Mouse (Mus musculus) right cerebral cortex, postnatal 10 days (tissue): ENCODE measurements around the gene Rabgap1.
"Not testable (repeated sequence)": the region's sequence is repeated elsewhere in the genome, so short reads cannot be mapped to it uniquely, and the experiment has no call there.

ENCODE experiments used
- DNase-seq, 2 experiments: peaks; one replicate each; pipeline ENCODE4 v3.0.0; 2021; ENCODE audit warnings: low spot score in 2 of 2

Gene Rabgap1

GRCm38 (mm10) chr2:37442611-37443591, at the start of gene Rabgap1, which contains the start of the genes Zbtb26 and Zbtb6:
TSS of gene Rabgap1 (plus strand) at chr2:37443279.
TSS of gene Zbtb26 (minus strand) at chr2:37443135.
TSS of gene Zbtb6 (minus strand) at chr2:37443171.
- peak; percentile 98 for DNase-seq

DNA sequence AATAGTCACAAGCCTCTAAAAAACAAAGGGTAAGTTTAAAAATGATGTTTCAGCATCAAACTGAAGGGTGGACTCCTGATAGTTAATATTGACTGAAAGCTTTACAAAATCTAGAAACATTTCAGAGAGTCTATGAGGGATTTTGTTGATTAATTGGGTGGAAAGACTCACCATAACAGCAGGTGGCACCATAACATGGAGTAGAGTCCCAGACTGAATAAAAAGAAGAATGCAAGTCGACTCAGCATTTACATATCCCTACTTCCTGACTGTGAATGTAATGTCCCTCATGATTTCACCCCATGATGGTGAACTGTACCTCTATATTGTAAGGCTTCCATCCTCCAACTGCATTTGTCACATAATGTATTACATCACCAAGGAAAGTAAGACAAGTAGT, 47.5 kb upstream of the Rabgap1 start:
- no peak for DNase-seq

- no peak for DNase-seq
Observed at GRCm38 (mm10) chr2:37421903-37422302, 21.2 kb upstream of the Rabgap1 start.

GRCm38 (mm10) chr2:37422306-37423304, 20.5 kb upstream of the Rabgap1 start, which contains the start of gene Rc3h2:
TSS of gene Rc3h2 (minus strand) at chr2:37422903.
- peak; percentile 98 for DNase-seq

DNA sequence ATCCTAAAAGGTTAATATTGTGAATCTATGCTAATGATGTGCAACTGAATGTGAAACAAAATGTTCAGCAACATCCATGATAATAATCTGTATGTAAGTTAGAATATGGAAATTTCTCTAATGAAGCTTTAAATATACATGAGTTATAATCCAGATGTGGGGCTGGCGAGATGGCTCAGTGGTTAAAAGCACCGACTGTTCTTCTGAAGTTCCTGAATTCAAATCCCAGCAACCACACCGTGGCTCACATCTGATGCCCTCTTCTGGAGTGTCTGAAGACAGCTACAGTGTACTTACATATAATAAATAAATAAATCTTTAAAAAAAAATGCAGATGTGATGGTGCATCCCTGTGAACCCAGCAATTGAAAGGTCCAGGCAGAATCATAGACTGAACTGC, 19.4 kb upstream of the Rabgap1 start:
- no peak for DNase-seq

GRCm38 (mm10) chr2:37430593-37431464, 12.2 kb upstream of the Rabgap1 start:
- peak; percentile 92 to 95 for DNase-seq

DNA sequence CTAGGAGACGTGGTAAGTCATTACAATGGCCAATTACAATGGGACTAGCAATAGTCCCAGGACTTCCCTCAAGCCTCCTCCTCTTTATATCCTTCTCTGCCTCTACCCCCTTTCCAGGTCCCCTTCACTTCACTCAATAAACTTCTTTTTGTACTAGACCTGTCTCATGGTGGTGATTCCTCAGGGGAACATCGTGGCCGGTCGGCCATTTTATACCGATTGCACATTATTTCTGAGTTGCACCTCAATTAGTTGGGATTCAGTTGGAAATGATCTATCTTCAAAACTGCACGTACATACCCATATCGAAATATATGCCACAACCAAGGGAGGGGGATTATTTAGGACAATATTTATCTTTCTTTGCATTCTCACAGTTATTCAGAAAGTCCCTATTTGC, 11.5 kb upstream of the Rabgap1 start:
- no peak for DNase-seq

DNA sequence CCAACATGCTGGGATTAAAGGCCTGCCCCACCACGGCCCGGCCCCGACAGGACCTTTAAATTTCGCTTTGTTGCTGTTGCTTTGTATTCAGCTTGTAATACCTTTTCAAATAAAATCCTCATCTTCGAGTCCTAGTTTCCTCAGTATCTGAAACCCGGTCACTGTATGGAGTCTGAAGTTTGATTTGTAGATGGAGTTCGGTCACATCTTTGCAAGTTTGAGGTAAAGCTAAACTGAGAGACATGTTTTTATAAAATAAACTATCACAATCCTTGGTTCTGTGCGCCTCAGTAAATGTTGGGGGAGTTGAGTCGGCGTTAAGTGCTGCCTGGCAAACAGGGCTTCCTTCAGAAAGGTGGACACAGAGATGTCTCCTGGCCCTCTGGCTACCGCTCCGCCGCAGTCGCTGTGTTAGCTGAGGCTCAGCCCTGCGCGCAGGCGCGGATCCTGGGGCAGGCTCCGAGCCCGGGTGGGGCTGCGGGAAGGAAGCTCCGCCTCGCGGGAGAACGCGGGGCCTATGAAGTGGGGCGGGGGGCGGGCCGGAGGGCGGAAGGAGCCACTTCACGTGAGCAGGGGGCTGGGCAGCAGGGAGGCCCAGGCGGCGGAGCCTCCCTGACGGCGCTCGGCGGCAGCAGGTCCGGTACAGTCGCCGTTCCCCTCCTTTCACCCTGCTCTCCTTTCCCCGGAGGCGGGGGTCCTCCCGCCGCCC, 8.7 kb downstream of the Rabgap1 start:
- DNase-seq = peak; percentile 94 to 96

GRCm38 (mm10) chr2:37452376-37452760, 9.3 kb downstream of the Rabgap1 start:
- peak in 1 of 2 experiments; percentile 53 for DNase-seq

DNA sequence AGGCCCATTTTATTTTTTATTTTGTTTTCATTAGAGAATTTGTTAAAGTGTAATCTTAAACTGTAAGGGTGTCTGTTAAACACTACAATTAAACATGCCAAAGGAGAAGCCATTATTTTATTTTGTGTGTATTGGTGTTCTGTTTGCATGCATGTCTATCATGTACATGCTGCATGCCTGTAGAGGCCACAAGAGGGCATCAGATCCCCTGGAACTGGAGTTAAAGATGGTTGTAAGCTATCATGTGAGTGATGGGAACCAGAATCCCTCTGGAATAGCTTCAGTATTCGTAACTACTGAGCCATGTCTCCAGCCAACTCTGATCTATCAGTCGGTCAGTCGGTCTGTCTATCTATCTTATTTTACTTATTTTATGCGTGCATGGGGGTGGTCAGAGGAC, 17.6 kb downstream of the Rabgap1 start:
- DNase-seq = no peak

GRCm38 (mm10) chr2:37466266-37466665, 23.2 kb downstream of the Rabgap1 start:
- DNase-seq = no peak

DNA sequence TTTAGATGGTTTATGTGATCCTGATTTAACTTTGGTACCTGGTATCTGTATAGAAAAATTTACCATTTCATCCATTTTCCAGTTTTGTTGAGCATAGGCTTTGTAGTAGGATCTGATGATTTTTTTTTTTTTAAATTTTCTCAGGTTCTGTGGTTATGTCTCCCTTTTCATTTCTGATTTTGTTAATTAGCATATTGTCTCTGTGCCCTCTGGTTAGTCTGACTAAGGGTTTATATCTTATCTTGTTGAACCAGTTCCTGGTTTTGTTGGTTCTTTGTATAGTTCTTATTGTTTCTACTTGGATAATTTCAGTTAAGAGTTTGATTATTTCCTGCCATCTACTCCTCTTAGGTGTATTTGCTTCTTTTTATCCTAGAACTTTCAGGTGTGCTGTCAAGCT, 36.5 kb downstream of the Rabgap1 start:
- no peak for DNase-seq

GRCm38 (mm10) chr2:37480039-37480438, 37.0 kb downstream of the Rabgap1 start:
- DNase-seq = no peak

DNA sequence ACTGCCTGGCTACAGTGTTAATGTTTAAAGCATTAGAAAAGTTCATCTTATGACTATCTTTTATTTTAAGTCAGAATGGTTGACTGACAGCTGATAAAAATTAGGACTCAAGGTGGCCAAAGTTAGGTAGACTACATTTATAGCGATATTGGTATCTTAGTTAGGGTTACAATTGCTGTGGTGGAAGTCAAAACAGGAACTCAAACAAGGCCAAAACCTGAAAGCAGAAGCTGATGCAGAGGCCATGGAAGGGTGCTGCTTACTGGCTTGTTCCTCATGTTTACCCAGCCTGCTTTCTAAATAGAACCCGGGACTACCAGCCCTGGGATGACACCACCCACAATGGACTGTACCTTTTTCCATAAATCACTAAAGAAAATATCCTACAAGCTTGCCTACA, 41.1 kb downstream of the Rabgap1 start:
- DNase-seq = no peak

DNA sequence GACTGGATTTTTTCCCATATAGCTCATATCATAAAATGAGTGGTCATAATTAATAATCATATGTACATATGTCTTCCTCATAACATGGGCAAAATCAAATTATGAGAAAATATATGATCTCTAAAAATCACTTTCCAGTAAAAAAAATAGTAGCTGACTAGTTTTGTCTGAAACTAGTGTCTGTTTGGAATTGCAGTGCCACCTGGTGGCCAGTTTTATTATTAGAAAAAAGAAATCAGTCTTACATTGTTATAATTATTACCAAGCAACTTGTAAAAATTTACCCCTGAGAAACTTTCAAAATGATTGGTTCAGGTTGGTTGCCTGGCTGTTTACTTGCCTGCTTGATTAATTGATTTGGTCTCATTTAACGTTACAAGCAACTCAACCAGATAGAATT, 42.3 kb downstream of the Rabgap1 start:
- no peak for DNase-seq

DNA sequence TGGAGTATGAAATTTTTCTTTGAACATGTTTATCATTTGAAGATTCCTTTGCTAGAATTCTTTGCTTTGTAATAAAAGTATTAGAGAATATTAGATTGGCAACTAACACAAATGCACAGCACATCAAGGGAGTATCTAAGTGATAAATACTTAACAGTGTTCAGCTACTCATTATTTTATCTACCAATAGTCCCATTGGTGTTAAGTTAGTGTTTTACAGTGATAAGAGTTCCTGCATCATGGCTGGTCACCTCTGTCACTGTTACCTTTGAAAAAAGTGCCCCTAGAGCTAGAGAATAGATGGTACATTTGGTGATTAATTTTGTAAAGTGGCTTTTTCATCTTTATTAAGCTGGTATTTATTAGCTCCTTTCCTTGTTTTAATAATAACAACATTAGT, 43.3 kb downstream of the Rabgap1 start:
- DNase-seq = no peak

DNA sequence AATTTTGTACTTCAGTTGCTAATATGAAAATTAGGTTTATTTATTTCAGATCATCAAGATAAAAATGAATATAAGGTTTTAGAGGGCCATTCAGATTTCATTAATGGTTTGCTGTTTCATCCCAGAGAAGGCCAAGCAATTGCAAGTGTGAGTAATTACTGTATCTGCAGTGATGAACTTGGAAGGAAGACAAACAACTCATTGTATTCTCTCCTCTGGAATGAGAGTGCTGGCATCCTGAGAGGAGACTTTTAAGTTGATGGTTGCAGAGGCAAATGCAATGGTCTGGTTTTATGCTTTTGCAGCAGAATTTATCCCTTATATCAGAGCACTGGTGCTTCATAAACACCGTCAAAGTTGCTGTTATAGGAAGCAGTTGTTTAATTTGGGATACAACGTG, 45.9 kb downstream of the Rabgap1 start:
- no peak for DNase-seq

DNA sequence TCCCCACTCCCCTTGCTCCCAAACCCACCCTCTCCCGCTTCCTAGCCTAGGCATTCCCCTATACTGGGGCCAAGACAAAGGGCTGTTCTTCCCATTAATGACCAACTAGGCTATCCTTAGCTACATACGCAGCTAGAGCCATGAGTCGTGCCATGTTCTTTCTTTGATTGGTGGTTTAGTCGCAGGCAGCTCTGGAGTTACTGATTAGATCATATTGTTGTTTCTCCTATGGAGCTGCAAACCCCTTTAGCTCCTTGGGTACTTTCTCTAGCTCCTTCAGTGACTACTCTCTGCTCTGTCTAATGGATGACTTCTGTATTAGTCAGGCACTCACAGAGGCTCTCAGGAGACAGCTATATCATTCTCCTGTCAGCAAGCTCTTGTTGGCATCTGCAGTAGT, 54.2 kb downstream of the Rabgap1 start:
- no peak for DNase-seq

DNA sequence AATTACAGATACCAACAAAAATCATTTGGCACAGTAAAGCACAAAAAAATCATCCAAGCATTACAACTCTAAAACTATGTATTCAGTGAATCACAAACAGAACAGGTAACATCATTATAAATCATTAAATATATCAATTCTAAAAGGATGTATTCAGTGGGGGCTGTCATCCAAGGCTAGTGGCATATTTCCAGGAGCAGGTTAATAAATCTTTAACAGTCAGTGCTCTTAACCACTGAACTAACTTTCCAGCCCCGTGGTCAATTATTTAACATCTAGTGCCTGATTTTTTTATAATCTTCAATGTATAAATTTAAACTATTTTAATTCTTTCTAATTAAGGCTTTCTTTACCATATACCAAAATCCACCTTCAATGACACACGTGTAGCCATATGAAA, 62.8 kb downstream of the Rabgap1 start:
- not testable (repeated sequence) for DNase-seq

DNA sequence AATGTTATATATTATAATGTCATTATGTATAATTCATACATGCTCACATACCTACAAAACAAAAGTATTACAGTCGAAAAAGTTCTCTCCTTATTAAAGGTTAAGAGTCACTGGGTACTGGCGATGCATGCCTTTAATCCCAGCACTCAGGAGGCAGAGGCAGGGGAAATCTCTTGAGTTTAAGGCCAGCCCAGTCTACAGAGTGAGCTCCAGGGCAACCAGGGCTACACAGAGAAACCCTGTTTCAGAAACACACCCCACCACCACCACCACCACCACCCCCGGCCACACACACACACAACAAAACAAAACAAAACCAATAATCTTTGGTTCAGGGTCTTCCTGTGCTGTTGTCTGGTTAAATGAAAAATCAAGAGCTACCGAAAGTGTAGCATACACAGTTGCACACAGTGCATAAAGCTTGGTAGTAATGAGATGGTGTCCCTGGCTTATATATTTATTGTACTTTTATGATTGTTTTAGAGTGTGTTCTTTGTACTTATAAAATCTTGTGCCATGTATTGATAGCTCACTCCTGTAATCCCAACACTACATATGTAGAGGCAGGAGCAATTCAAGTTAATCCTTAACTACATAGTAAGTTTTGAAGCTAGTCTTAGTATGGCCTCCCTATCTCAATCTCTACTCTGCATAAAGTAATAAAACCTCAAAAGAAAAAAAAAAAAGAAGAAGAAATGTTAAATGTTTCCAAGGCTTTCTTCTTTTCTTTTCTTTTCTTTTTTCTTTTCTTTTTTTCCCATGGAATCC, 68.2 kb downstream of the Rabgap1 start:
- DNase-seq = no peak
